Mouse (Mus musculus): ENCODE data around the gene Gm28308. TPM values are rescaled to one million over a fixed set of nuclear protein-coding genes. Genes with fewer than 3 reads are reported as not detected.

Gm28308 gene
- total RNA-seq, 2 experiments from 2014 or later: not detected

GRCm38 (mm10) chr6:52162611-52163365, 50.4 kb downstream of the Gm28308 start:
- no peak for ATAC-seq (replicated peaks; ENCODE audit: poor library complexity, severe bottlenecking)

GRCm38 (mm10) chr6:52162093-52162380, 51.1 kb downstream of the Gm28308 start:
- ATAC-seq (replicated peaks; ENCODE audit: poor library complexity, severe bottlenecking): no peak

- no peak for ATAC-seq (replicated peaks; ENCODE audit: poor library complexity, severe bottlenecking)
These were observed 51.6 kb downstream of the Gm28308 start for GRCm38 (mm10) chr6:52161336-52162092.

- ATAC-seq (replicated peaks; ENCODE audit: poor library complexity, severe bottlenecking): no peak
These were observed 52.4 kb downstream of the Gm28308 start for GRCm38 (mm10) chr6:52160511-52161335.

GRCm38 (mm10) chr6:52159979-52160378, 53.2 kb downstream of the Gm28308 start:
- ATAC-seq (replicated peaks; ENCODE audit: poor library complexity, severe bottlenecking): peak; percentile 50

GRCm38 (mm10) chr6:52159164-52159761, 53.9 kb downstream of the Gm28308 start:
- no peak for ATAC-seq (replicated peaks; ENCODE audit: poor library complexity, severe bottlenecking)

- peak; percentile 86 for ATAC-seq (replicated peaks; ENCODE audit: poor library complexity, severe bottlenecking)
These were observed 54.7 kb downstream of the Gm28308 start, which contains the start of gene Hoxa1 for GRCm38 (mm10) chr6:52158276-52159051. Hoxa1 (minus strand) TSS chr6:52158317.

- ATAC-seq (replicated peaks; ENCODE audit: poor library complexity, severe bottlenecking): no peak
These were observed 55.5 kb downstream of the Gm28308 start for GRCm38 (mm10) chr6:52157466-52158275.

GRCm38 (mm10) chr6:52156551-52157200, 56.5 kb downstream of the Gm28308 start:
- no peak for ATAC-seq (replicated peaks; ENCODE audit: poor library complexity, severe bottlenecking)

- no peak for ATAC-seq (replicated peaks; ENCODE audit: poor library complexity, severe bottlenecking)
These were observed 57.7 kb downstream of the Gm28308 start for GRCm38 (mm10) chr6:52155471-52155870.

GRCm38 (mm10) chr6:52154044-52154443, 59.1 kb downstream of the Gm28308 start:
- no peak for ATAC-seq (replicated peaks; ENCODE audit: poor library complexity, severe bottlenecking)

GRCm38 (mm10) chr6:52153270-52153669, 59.9 kb downstream of the Gm28308 start:
- ATAC-seq (replicated peaks; ENCODE audit: poor library complexity, severe bottlenecking): no peak

- no peak for ATAC-seq (replicated peaks; ENCODE audit: poor library complexity, severe bottlenecking)
These were observed 60.6 kb downstream of the Gm28308 start for GRCm38 (mm10) chr6:52152226-52153193.

- no peak for ATAC-seq (replicated peaks; ENCODE audit: poor library complexity, severe bottlenecking)
These were observed 61.6 kb downstream of the Gm28308 start for GRCm38 (mm10) chr6:52151571-52151970.

- peak; percentile 33; the same call in 1 of the 2 replicates for ATAC-seq (replicated peaks; ENCODE audit: poor library complexity, severe bottlenecking)
These were observed 62.7 kb downstream of the Gm28308 start for GRCm38 (mm10) chr6:52150401-52150966.

- ATAC-seq (replicated peaks; ENCODE audit: poor library complexity, severe bottlenecking): no peak
These were observed 74.0 kb downstream of the Gm28308 start for GRCm38 (mm10) chr6:52139115-52139514.

- ATAC-seq (replicated peaks; ENCODE audit: poor library complexity, severe bottlenecking): no peak
These were observed 74.6 kb downstream of the Gm28308 start for GRCm38 (mm10) chr6:52138576-52138975.

Measured in granulocyte monocyte progenitor cell, adult 5-6 weeks (primary cell).